Mouse (Mus musculus): ENCODE results near the gene Ppip5k2. TPM values are rescaled to one million over a fixed set of nuclear protein-coding genes. Genes with fewer than 3 reads are reported as not detected.
"Not testable (repeated sequence)": the region's sequence is repeated elsewhere in the genome, so short reads cannot be mapped to it uniquely, and the experiment has no call there.

The Ppip5k2 gene
- 10 to 100 TPM; 63.5 to 66.0 TPM for total RNA-seq (2021)

DNA sequence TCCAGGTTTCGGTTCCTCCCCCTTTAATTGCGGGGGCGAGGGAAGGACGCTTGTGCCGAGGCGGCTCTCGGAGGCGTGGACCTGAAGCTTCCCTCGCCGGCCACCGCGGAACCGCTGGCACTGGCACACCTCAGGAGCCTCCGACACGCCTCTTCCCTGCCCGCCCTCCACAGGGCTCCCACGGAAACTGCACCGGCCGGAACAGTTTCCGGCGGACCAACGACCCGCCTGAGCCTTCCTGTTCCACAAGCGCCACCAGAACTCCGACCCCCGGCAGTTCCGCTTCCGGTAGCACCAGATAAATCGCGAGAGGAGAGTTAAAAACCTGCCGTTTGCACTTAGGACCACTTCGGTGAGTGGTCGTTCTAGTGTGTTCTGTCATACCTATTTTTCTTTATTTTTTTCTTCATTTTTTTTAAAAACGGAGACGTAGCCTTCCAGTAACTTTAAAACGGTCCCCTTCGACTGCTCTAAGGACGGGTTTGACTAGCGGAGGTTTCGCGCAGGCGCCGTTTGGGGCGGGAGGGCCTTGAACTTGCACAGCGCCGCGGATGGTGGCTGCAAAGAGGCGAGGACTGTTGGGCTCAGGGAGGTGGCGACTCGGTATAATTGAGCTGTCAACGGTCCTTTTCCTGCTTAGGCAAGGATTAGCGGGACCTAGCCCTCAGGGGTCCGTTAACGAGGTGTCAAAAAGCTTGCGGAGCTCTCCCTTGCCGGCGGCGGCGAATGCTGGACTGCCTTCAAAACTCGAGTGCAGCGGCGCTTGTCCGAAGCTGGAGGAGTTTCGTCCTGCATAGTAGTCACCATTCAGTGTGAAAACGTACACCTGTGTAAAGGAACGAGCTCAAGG, at the start of gene Ppip5k2, which contains the start of gene Gin1:
Gene Ppip5k2 (minus strand): TSS at position 508 of the 850 bp plus-strand sequence.
Gene Gin1 (plus strand): TSS at position 269 of the 850 bp plus-strand sequence.
- peak; percentile 96 for DNase-seq

DNA sequence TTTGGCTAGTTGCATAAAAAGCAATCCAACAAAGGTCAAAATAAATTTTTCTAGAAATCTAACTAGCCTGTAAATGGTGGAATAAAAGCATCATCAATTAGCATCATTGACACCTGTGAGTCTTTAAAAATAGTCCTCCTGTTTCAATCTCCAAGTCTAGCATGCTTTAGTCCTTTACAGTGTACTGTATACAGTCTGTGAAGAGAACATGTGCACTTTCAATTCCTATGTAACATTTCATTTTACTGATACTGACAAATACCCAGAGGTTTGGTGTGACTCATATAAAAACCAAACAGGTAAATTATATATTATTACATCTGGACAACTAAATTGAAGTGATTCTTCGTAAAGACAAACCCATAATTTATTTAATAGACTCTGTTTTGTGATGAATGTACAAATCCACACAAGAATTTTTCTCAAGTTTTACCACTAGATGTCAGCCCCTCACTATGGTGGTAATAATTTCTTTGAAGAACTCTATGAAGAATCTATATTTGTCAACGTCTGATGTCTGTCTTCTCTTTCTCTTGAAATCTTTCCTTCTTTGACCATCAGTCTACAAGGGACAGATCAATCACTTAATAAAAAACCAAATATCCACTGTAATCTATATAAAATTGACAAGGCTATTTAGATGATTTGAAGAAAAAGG, 39.2 kb upstream of the Ppip5k2 start:
- no peak for DNase-seq

DNA sequence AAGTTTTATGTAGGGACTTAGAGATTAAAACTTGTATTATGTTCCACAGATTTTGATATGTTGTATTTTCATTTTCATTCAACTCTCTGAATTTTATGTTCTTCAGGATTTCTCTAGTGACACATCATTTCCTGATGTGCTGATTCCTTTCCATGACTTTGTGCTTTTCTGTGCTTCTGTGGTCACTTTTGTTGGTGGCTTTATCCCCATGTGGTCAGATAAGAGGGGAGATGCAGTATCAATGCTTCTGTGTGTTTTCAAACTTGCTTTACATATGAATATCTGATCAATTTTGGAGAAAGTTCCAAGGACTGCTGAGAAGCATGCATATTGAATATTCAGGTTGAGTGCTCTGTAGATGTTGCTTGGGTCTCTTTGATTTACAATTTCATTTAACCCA, 34.3 kb upstream of the Ppip5k2 start:
- DNase-seq = no peak

GRCm38 (mm10) chr1:97802207-97802902, 32.1 kb upstream of the Ppip5k2 start:
- no peak for DNase-seq

DNA sequence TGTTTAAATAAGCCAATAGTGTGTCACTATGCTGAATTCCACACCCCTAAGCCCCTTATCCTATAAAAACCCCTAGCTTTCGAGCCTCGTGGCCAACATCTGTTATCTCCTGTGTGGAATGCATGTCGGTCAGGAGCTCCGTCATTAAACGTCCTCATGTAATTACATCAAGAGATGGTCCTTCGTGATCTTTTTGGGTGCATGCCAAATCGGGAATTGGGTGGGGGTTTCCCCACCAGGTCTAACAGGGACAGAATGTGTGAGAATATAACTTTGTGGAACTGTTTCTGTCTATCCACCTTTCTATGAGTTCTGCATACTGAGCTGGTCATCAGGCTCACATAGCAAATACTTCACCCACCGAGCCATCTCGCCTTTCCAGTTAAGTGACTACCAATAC, 25.7 kb upstream of the Ppip5k2 start:
- no peak for DNase-seq

DNA sequence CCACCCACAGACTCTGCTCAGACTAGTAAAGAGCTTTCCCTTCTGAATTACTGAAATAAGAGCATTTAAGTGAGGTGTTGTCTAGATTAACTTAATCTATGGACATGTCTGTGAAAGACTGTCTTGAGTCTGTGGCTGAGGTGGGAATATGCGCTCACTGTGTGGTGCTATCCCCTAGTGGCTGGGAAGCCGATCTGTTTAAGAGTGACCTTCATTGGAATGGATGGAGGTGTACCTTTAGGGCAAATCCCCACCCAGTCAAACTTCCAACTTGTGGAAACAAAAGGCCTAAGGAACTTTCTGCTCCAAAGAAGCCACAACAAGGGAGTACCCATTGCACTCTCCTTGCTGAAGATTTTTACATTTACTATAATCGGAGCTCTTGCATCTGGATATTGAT, 23.9 kb upstream of the Ppip5k2 start:
- no peak for DNase-seq

DNA sequence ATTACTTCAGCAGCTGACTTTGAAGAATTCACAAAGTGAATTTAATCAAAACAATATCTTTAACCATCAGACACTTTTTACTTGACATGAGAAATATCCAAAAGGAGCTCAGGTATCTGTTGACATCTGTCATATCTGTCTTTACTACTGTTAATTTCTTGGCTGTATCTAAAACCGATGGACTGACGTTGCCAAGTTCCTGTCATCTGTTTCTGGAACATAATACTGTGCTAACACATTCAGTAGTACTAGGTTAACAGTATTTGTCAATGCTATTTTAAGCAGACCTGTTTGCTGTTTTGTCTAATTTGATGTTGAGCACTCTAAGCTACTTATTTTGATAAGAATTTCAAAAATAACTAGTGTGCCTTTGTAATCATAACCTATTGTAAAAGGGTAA, 18.3 kb upstream of the Ppip5k2 start:
- DNase-seq = no peak

DNA sequence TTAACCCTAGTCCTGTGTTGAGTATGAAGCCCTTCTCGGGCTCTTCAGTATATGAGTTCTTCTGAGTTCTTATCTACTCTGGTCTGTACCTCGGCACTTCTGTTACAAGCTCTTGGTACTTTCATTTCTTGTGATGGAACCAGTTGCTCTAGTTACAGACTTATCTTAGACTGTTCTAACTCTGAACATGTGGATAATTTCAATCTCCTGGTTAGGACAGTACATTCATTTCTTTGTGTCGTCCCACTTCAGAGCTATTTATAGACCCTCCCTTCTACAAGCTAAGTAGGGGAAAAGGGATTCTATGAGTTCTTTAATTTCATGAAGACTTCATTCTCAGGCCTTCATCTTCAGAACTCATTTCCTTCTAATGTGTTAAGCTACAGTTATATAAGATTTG, 17.5 kb upstream of the Ppip5k2 start:
- no peak for DNase-seq

- DNase-seq = no peak
These were observed 15.6 kb upstream of the Ppip5k2 start for GRCm38 (mm10) chr1:97785685-97786393.

DNA sequence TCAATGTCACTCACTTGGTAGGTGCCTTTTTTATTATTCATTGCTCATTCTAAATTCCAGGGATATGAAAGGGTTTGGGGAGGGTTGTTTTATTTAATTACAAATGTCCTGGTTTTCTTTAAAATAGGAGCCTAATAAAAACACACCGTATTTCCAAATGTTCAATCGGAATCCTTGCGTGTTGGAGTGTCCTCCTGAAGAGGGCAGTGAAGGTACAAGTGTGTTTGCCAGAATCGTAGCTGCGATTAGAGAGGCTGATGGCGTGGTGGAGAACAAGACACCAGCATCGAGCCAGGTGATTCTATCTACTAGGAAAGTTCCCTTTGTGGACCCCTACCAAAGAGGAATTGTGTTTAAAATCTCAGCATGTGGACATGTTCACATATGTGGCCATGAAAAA, 14.7 kb upstream of the Ppip5k2 start:
- DNase-seq = peak; percentile 19

GRCm38 (mm10) chr1:97781674-97782073, 11.5 kb upstream of the Ppip5k2 start:
- DNase-seq = no peak

DNA sequence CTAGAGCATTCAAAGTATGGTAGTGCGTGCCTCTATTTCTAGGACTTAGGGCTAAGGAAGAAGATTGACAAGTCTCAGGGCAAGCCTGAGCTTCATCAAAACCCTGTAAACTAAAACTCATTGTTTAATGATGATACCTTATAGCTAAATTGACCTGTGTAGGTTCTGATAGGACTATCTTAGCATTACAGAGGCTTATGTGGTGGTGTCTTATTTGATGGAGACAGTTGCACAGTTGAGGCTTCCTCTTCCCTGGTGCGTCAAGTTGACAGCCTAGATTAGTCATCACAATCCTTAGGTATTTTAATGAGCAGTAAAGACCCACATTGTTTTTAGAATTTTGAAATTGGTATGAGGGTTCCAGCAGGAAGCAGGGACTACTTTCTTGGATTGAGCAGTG, 3.8 kb upstream of the Ppip5k2 start:
- DNase-seq = no peak

- DNase-seq = no peak
These were observed 3.2 kb upstream of the Ppip5k2 start for GRCm38 (mm10) chr1:97773362-97773761.

GRCm38 (mm10) chr1:97771727-97772126, 1.5 kb upstream of the Ppip5k2 start:
- no peak for DNase-seq

DNA sequence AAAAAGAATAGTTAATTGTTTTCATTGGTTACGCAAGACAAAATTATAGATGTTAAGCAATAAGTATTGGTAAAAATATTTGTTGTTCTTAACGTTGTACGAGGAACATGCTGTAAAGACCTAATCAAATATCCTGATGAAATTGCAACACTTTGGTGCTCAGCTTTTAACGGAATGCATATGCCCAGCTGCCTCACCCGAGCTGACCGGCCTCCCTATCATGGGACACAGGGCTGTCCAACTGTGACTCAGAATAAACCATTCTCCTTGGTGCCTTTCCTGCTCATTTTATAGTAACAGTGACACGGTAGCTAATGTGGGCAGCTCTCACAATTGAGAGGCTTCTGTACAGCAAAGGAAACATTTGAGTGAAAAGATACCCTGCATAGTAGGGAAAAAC, 907 bp upstream of the Ppip5k2 start:
- peak; percentile 35 for DNase-seq

DNA sequence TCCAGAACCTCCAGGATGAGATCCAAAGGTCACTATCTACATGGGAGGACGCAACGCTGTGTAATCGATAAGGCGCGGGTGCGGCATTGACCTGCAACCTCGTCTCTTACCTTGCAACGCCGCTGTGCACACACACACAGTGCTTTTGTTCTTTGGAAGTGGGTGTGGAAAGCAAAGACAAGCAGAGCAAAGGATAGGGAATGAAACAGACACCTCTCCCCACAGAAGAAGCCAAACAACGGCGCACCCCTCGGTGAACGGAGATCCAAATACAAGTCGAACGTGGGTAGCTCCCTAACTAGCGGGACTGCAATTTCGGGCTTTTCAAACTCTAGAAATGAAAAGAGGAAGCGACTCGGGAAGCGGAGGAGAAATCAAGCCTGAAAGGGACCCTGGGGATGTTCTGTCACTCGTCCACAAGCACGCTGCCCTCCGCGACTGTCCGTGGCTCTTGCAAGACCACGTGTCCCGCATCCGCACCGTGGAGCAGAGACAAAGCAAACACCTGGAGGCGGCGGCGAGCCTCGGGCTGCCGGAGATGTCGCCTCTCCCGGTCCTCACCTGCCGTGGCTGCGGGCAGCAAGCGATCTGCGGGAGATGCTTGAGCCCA, 812 bp downstream of the Ppip5k2 start:
- no peak for DNase-seq

GRCm38 (mm10) chr1:97768906-97769293, 1.3 kb downstream of the Ppip5k2 start:
- DNase-seq = no peak

DNA sequence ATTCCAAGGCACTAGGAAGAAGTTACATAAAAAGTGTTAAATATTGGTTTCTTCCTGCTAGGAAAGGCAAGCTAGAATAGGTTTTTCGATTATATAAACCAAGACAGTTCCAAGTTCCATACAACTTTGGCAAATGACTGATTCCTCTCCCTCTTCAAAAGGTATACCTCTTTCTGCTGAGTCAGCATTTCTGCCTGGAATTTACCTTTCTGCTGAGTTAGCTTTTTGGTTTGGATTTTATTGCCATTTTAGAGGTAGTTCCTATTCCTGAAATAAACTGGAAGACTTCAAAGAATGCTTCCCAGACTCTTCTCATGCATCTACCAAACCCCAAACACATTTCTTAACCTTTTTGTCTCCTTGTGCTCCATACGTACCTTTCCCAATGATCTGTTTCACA, 2.1 kb downstream of the Ppip5k2 start:
- no peak for DNase-seq

- DNase-seq = not testable (repeated sequence)
These were observed 4.5 kb downstream of the Ppip5k2 start for GRCm38 (mm10) chr1:97765712-97766111.

DNA sequence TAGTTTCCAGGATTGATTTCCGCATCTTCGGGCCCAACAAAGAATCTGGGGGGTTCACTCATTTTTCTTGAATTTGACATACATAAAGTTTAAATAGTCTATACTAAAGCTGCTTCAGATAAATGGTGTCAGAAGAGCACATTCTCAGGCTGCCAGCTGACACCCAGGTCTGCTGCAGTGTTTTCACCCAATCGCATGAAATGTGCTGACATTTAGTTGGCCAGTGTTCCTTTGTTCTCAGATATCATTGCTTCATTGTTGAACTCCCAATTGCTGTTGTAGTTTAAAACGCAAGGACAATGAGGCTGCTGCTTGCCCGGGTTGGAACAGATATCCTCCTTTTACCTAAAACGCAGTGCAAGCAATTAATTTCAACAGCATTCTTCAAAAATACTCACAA, 8.7 kb downstream of the Ppip5k2 start:
- peak; percentile 42 for DNase-seq

GRCm38 (mm10) chr1:97760598-97760997, 9.6 kb downstream of the Ppip5k2 start:
- peak; percentile 33 for DNase-seq

DNA sequence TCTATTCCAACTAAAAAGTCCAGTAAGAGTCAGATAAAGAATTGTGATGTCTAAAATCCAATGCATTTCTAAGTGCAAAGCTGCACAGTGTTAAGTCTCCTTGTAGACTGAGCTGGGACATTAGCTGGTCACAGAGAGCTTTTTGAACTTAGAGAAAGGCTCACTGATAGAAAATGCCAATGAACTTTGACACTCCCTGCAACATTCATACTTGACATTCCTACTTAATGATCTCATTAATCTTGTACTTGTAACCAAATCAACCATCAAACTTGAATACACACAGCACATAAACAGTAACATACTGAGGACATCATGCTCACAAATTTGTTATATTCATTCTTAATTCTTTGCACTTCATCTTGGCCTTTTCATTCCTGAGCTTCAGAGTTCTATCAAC, 10.4 kb downstream of the Ppip5k2 start:
- no peak for DNase-seq
